24 mouse cellular contexts compared by ENCODE assay signal in the genomic region with DNA sequence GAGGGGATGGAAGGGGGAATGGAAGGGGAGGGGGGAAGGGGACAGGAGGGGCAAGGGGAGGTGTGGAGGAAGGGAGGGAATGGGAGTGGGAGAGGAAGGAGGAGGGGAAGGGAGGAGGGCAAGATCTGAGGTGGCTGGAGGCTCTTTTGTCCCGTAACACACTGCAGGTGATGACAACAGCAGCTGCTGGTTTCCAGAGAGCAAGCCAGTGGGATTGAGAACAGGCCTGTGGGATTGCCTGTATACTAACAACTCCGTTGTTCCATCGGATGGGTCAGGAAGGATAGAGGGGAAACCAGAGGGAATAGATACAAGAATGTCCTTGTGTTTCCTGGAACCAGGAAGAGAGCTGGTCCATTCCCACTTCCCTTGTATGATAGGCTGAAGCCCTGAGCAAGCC. TPM values are rescaled to one million over a fixed set of nuclear protein-coding genes. Genes with fewer than 3 reads are reported as not detected.
DNase-seq lines count a peak whose midpoint lies in the region; ATAC-seq and TF ChIP-seq lines count a peak whose summit lies in the region.
"Had no signal": no experiment of that assay in that cellular context is flagged by ENCODE, and none has a peak within 500 bp of the region (broad histone marks: within the 10 kb centered on the region; RNA-seq: fewer than 3 reads in every experiment).

No protein-coding gene starts in this region.

- H3K4me1 ChIP-seq in midbrain, embryonic 10.5 days = peaks cover 22% of the 10 kb centered on the region
- no peaks in the 10 kb centered on the region for H3K4me1 ChIP-seq in midbrain, embryonic 15.5 days
- no peaks in the 10 kb centered on the region for H3K4me1 ChIP-seq in forebrain, embryonic 15.5 days
- peaks cover 8% of the 10 kb centered on the region; the same call in 1 of the 2 replicates for H3K4me1 ChIP-seq in neural tube, embryonic 13.5 days (replicated peaks)
- H3K4me1 ChIP-seq in liver, embryonic 11.5 days (replicated peaks; ENCODE audit: control insufficient read depth, insufficient read depth, low read length) = no peaks in the 10 kb centered on the region
- H3K4me1 ChIP-seq: hindbrain, embryonic 15.5 days had no signal

- H3K4me3 ChIP-seq in midbrain, embryonic 10.5 days = no peak overlapping the region
- no peak overlapping the region for H3K4me3 ChIP-seq in midbrain, embryonic 15.5 days
- H3K4me3 ChIP-seq in forebrain, embryonic 15.5 days = no peak overlapping the region
- H3K4me3 ChIP-seq in neural tube, embryonic 13.5 days = no peak overlapping the region
- H3K4me3 ChIP-seq in layer of hippocampus, adult 2 months = no peak overlapping the region
- no peak overlapping the region for H3K4me3 ChIP-seq in liver, embryonic 11.5 days (ENCODE audit: low read depth, low read length)
- H3K4me3 ChIP-seq: erythroblast, embryonic 14.5 days; hindbrain, embryonic 15.5 days had no signal

- H3K9ac ChIP-seq in midbrain, embryonic 15.5 days = no peak overlapping the region
- no peak overlapping the region for H3K9ac ChIP-seq in forebrain, embryonic 15.5 days (replicated peaks)
- H3K9ac ChIP-seq in neural tube, embryonic 13.5 days = no peak overlapping the region; the same call in 1 of the 2 replicates
- H3K9ac ChIP-seq in liver, embryonic 11.5 days (ENCODE audit: low read depth, low read length) = no peak overlapping the region
- H3K9ac ChIP-seq: hindbrain, embryonic 15.5 days had no signal

- H3K4me2 ChIP-seq in midbrain, embryonic 15.5 days = no peak overlapping the region
- H3K4me2 ChIP-seq in forebrain, embryonic 15.5 days (replicated peaks) = no peak overlapping the region
- no peak overlapping the region for H3K4me2 ChIP-seq in neural tube, embryonic 13.5 days
- no peak overlapping the region for H3K4me2 ChIP-seq in liver, embryonic 11.5 days
- H3K4me2 ChIP-seq: hindbrain, embryonic 15.5 days had no signal

- H3K9me3 ChIP-seq in midbrain, embryonic 10.5 days (replicated peaks) = no peaks in the 10 kb centered on the region
- H3K9me3 ChIP-seq in midbrain, embryonic 15.5 days = no peaks in the 10 kb centered on the region
- no peaks in the 10 kb centered on the region for H3K9me3 ChIP-seq in forebrain, embryonic 15.5 days
- H3K9me3 ChIP-seq in neural tube, embryonic 13.5 days = no peaks in the 10 kb centered on the region
- no peaks in the 10 kb centered on the region for H3K9me3 ChIP-seq in liver, embryonic 11.5 days (ENCODE audit: control insufficient read depth, low read length)
- H3K9me3 ChIP-seq: hindbrain, embryonic 15.5 days had no signal

- no peak for TF ChIP-seq CTCF in layer of hippocampus, adult 2 months (conservative IDR thresholded peaks at IDR 0.05)

- no peaks in the 10 kb centered on the region for H3K27me3 ChIP-seq in midbrain, embryonic 10.5 days (ENCODE audit: low read depth, poor library complexity, severe bottlenecking)
- H3K27me3 ChIP-seq in midbrain, embryonic 15.5 days (replicated peaks) = no peaks in the 10 kb centered on the region
- no peaks in the 10 kb centered on the region for H3K27me3 ChIP-seq in forebrain, embryonic 15.5 days
- H3K27me3 ChIP-seq in neural tube, embryonic 13.5 days = no peaks in the 10 kb centered on the region
- H3K27me3 ChIP-seq in liver, embryonic 11.5 days (replicated peaks; ENCODE audit: control insufficient read depth, insufficient read depth, low read length) = no peaks in the 10 kb centered on the region
- H3K27me3 ChIP-seq: hindbrain, embryonic 15.5 days had no signal

- 23% methylated on average over 3 of the region's 3 CpGs for WGBS in midbrain, embryonic 10.5 days
- WGBS in midbrain, embryonic 15.5 days = 14% methylated on average over 3 of the region's 3 CpGs
- WGBS in forebrain, embryonic 15.5 days = 15% methylated on average over 3 of the region's 3 CpGs
- WGBS in neural tube, embryonic 13.5 days = 16% methylated on average over 3 of the region's 3 CpGs
- 25% methylated on average over 3 of the region's 3 CpGs for WGBS in liver, embryonic 11.5 days

- intact Hi-C loops in heart, postnatal 36 days (cut with DNase I) = no loop called here

- no peak for ATAC-seq in midbrain, embryonic 15.5 days (replicated peaks)
- ATAC-seq in forebrain, embryonic 15.5 days (replicated peaks) = no peak
- no peak for ATAC-seq in neural tube, embryonic 13.5 days (ENCODE audit: low read depth)
- ATAC-seq in liver, embryonic 11.5 days (replicated peaks; ENCODE audit: low FRiP score) = no peak

- peak overlapping the region; percentile 69 for H3K27ac ChIP-seq in midbrain, embryonic 10.5 days (replicated peaks)
- no peak overlapping the region for H3K27ac ChIP-seq in midbrain, embryonic 15.5 days
- H3K27ac ChIP-seq in forebrain, embryonic 15.5 days (replicated peaks) = peak overlapping the region; percentile 48; the same call in 1 of the 2 replicates
- peak overlapping the region; percentile 49; the same call in 1 of the 2 replicates for H3K27ac ChIP-seq in neural tube, embryonic 13.5 days (replicated peaks)
- H3K27ac ChIP-seq in layer of hippocampus, adult 2 months = no peak overlapping the region
- H3K27ac ChIP-seq in liver, embryonic 11.5 days (ENCODE audit: low read depth, low read length) = no peak overlapping the region
- H3K27ac ChIP-seq: hindbrain, embryonic 15.5 days; stomach, postnatal 0 days had no signal

- no peaks in the 10 kb centered on the region for H3K36me3 ChIP-seq in midbrain, embryonic 10.5 days
- no peaks in the 10 kb centered on the region for H3K36me3 ChIP-seq in midbrain, embryonic 15.5 days (replicated peaks)
- H3K36me3 ChIP-seq in forebrain, embryonic 15.5 days = no peaks in the 10 kb centered on the region
- no peaks in the 10 kb centered on the region for H3K36me3 ChIP-seq in neural tube, embryonic 13.5 days
- H3K36me3 ChIP-seq in liver, embryonic 11.5 days (ENCODE audit: control insufficient read depth, insufficient read depth, low read length) = no peaks in the 10 kb centered on the region
- H3K36me3 ChIP-seq: hindbrain, embryonic 15.5 days had no signal

- peak; percentile 11 to 24 for DNase-seq in heart, adult 18-20 months
- no peak for DNase-seq in heart, postnatal 36 days
- DNase-seq in midbrain, embryonic 10.5 days (ENCODE audit: low spot score) = no peak
- DNase-seq in layer of hippocampus, adult 2 months (ENCODE audit: low spot score in 2 of 2) = no peak
- no peak for DNase-seq in liver, embryonic 11.5 days (ENCODE audit: low spot score)
- DNase-seq: adrenal gland, postnatal 10 days; B cell, adult 2 months; cerebellum, postnatal 36 days; kidney, adult 11 months; lung, postnatal 14 days; thymus, postnatal 14 days had no signal

RNA-seq across cellular contexts. Expression of a gene that starts 1.3 kb away (rescaled TPM):
- total RNA-seq in heart, adult 18-20 months (2021) = not detected
- not detected for total RNA-seq in heart, postnatal 36 days (2021)
- not detected in 2 replicates for polyA plus RNA-seq in midbrain, embryonic 10.5 days (2016; fragmentation: Nextera tagmentation; extraction: Ambion mirVana)
- polyA plus RNA-seq in midbrain, embryonic 15.5 days (2015; fragmentation: Nextera tagmentation; extraction: Ambion mirVana) = not detected in 2 replicates
- polyA plus RNA-seq in forebrain, embryonic 15.5 days (2015; fragmentation: Nextera tagmentation; extraction: Ambion mirVana) = not detected in 2 replicates
- polyA plus RNA-seq in neural tube, embryonic 13.5 days (2015; fragmentation: Nextera tagmentation; extraction: Ambion mirVana) = not detected in 2 replicates
- total RNA-seq in layer of hippocampus, adult 2 months (2021) = not detected
- not detected in 2 replicates for polyA plus RNA-seq in liver, embryonic 11.5 days (2014; fragmentation: Nextera tagmentation; extraction: Ambion mirVana)
- total RNA-seq: adrenal gland, postnatal 10 days; gastrocnemius, postnatal 4 days; layer of hippocampus, adult 8-10 months; left cerebral cortex, postnatal 10 days; megakaryocyte-erythroid progenitor cell, adult 5-6 weeks had no signal
- polyA plus RNA-seq: embryonic facial prominence, embryonic 11.5 days; erythroblast, embryonic 14.5 days; hindbrain, embryonic 15.5 days; limb, embryonic 14.5 days; liver, embryonic 16.5 days; stomach, postnatal 0 days had no signal

RNA-seq across cellular contexts. Expression of a gene that starts 2.8 kb away (rescaled TPM):
- not detected for total RNA-seq in heart, adult 18-20 months (2021)
- total RNA-seq in heart, postnatal 36 days (2021) = not detected
- polyA plus RNA-seq in midbrain, embryonic 10.5 days (2016; fragmentation: Nextera tagmentation; extraction: Ambion mirVana) = not detected in 2 replicates
- polyA plus RNA-seq in midbrain, embryonic 15.5 days (2015; fragmentation: Nextera tagmentation; extraction: Ambion mirVana) = not detected in 2 replicates
- not detected in 2 replicates for polyA plus RNA-seq in forebrain, embryonic 15.5 days (2015; fragmentation: Nextera tagmentation; extraction: Ambion mirVana)
- polyA plus RNA-seq in neural tube, embryonic 13.5 days (2015; fragmentation: Nextera tagmentation; extraction: Ambion mirVana) = not detected in 2 replicates
- total RNA-seq in layer of hippocampus, adult 2 months (2021) = not detected
- not detected in 2 replicates for polyA plus RNA-seq in liver, embryonic 11.5 days (2014; fragmentation: Nextera tagmentation; extraction: Ambion mirVana)
- total RNA-seq: adrenal gland, postnatal 10 days; gastrocnemius, postnatal 4 days; layer of hippocampus, adult 8-10 months; left cerebral cortex, postnatal 10 days; megakaryocyte-erythroid progenitor cell, adult 5-6 weeks had no signal
- polyA plus RNA-seq: embryonic facial prominence, embryonic 11.5 days; erythroblast, embryonic 14.5 days; hindbrain, embryonic 15.5 days; limb, embryonic 14.5 days; liver, embryonic 16.5 days; stomach, postnatal 0 days had no signal

RNA-seq across cellular contexts. Expression of a gene that starts 9.7 kb away (rescaled TPM):
- total RNA-seq in heart, adult 18-20 months (2021) = not detected
- total RNA-seq in heart, postnatal 36 days (2021) = not detected
- polyA plus RNA-seq in midbrain, embryonic 10.5 days (2016; fragmentation: Nextera tagmentation; extraction: Ambion mirVana) = not detected in 2 replicates
- not detected in 2 replicates for polyA plus RNA-seq in midbrain, embryonic 15.5 days (2015; fragmentation: Nextera tagmentation; extraction: Ambion mirVana)
- not detected in 2 replicates for polyA plus RNA-seq in forebrain, embryonic 15.5 days (2015; fragmentation: Nextera tagmentation; extraction: Ambion mirVana)
- not detected in 2 replicates for polyA plus RNA-seq in neural tube, embryonic 13.5 days (2015; fragmentation: Nextera tagmentation; extraction: Ambion mirVana)
- total RNA-seq in layer of hippocampus, adult 2 months (2021) = not detected
- polyA plus RNA-seq in liver, embryonic 11.5 days (2014; fragmentation: Nextera tagmentation; extraction: Ambion mirVana) = not detected in 2 replicates
- total RNA-seq: adrenal gland, postnatal 10 days; gastrocnemius, postnatal 4 days; layer of hippocampus, adult 8-10 months; left cerebral cortex, postnatal 10 days; megakaryocyte-erythroid progenitor cell, adult 5-6 weeks had no signal
- polyA plus RNA-seq: embryonic facial prominence, embryonic 11.5 days; erythroblast, embryonic 14.5 days; hindbrain, embryonic 15.5 days; limb, embryonic 14.5 days; liver, embryonic 16.5 days; stomach, postnatal 0 days had no signal

RNA-seq across cellular contexts. Expression of a gene that starts 14.0 kb away (rescaled TPM):
- total RNA-seq in heart, adult 18-20 months (2021) = not detected
- total RNA-seq in heart, postnatal 36 days (2021) = not detected
- not detected in 2 replicates for polyA plus RNA-seq in midbrain, embryonic 10.5 days (2016; fragmentation: Nextera tagmentation; extraction: Ambion mirVana)
- not detected in 2 replicates for polyA plus RNA-seq in midbrain, embryonic 15.5 days (2015; fragmentation: Nextera tagmentation; extraction: Ambion mirVana)
- not detected in 2 replicates for polyA plus RNA-seq in forebrain, embryonic 15.5 days (2015; fragmentation: Nextera tagmentation; extraction: Ambion mirVana)
- polyA plus RNA-seq in neural tube, embryonic 13.5 days (2015; fragmentation: Nextera tagmentation; extraction: Ambion mirVana) = not detected in 2 replicates
- total RNA-seq in layer of hippocampus, adult 2 months (2021) = not detected
- not detected in 2 replicates for polyA plus RNA-seq in liver, embryonic 11.5 days (2014; fragmentation: Nextera tagmentation; extraction: Ambion mirVana)
- total RNA-seq: adrenal gland, postnatal 10 days; gastrocnemius, postnatal 4 days; layer of hippocampus, adult 8-10 months; left cerebral cortex, postnatal 10 days; megakaryocyte-erythroid progenitor cell, adult 5-6 weeks had no signal
- polyA plus RNA-seq: embryonic facial prominence, embryonic 11.5 days; erythroblast, embryonic 14.5 days; hindbrain, embryonic 15.5 days; limb, embryonic 14.5 days; liver, embryonic 16.5 days; stomach, postnatal 0 days had no signal

RNA-seq across cellular contexts. Expression of a gene that starts 15.3 kb away (rescaled TPM):
- total RNA-seq in heart, adult 18-20 months (2021) = not detected
- not detected for total RNA-seq in heart, postnatal 36 days (2021)
- polyA plus RNA-seq in midbrain, embryonic 10.5 days (2016; fragmentation: Nextera tagmentation; extraction: Ambion mirVana) = not detected in 2 replicates
- not detected in 2 replicates for polyA plus RNA-seq in midbrain, embryonic 15.5 days (2015; fragmentation: Nextera tagmentation; extraction: Ambion mirVana)
- polyA plus RNA-seq in forebrain, embryonic 15.5 days (2015; fragmentation: Nextera tagmentation; extraction: Ambion mirVana) = not detected in 2 replicates
- not detected in 2 replicates for polyA plus RNA-seq in neural tube, embryonic 13.5 days (2015; fragmentation: Nextera tagmentation; extraction: Ambion mirVana)
- total RNA-seq in layer of hippocampus, adult 2 months (2021) = not detected
- polyA plus RNA-seq in liver, embryonic 11.5 days (2014; fragmentation: Nextera tagmentation; extraction: Ambion mirVana) = not detected in 2 replicates
- total RNA-seq: adrenal gland, postnatal 10 days; gastrocnemius, postnatal 4 days; layer of hippocampus, adult 8-10 months; left cerebral cortex, postnatal 10 days; megakaryocyte-erythroid progenitor cell, adult 5-6 weeks had no signal
- polyA plus RNA-seq: embryonic facial prominence, embryonic 11.5 days; erythroblast, embryonic 14.5 days; hindbrain, embryonic 15.5 days; limb, embryonic 14.5 days; liver, embryonic 16.5 days; stomach, postnatal 0 days had no signal

Comparison
In these comparisons a context has a peak if more than half of its experiments do, and no peak if none do; other contexts are left out.
1. DNase-seq: peak in heart, adult 18-20 months (2 of 2); none in heart, postnatal 36 days (0 of 2), midbrain, embryonic 10.5 days (single experiment), layer of hippocampus, adult 2 months (0 of 2) and liver, embryonic 11.5 days (single experiment).
2. H3K27ac ChIP-seq: peak in midbrain, embryonic 10.5 days (single experiment), forebrain, embryonic 15.5 days (single experiment) and neural tube, embryonic 13.5 days (single experiment); none in midbrain, embryonic 15.5 days (single experiment), layer of hippocampus, adult 2 months (single experiment) and liver, embryonic 11.5 days (single experiment).